Mouse (Mus musculus): ENCODE measurements at regions not wholly inside any gene's neighbourhood (a gene's known extent, or its start where the extent isn't known, plus 50 kb on each side); places are given as distances from the start of the nearest gene placed in this dataset.
"Not testable (repeated sequence)": the region's sequence is repeated elsewhere in the genome, so short reads cannot be mapped to it uniquely, and the experiment has no call there.

DNA sequence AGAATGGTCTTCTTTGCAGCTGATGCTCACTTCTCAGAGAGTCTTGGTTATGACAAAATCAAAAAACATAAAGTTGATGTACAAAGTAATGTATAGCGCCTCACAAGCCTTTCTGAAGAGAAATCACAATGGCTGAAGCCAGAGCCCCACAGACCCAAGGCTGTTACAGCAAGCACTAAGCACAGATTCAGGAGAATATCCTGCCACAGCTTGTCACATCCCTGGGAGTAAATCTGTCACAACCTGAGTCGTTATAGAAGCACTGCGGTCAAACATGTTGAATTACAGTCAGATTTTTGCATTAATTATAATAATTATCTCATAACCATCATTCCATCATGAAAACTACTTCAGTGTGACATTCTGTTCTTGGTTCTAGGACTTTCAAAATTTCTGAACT, 825.7 kb downstream of the 1700064H15Rik start:
- Histone ChIP-seq H3K27ac (ENCODE audit: low read length) (no peak overlapping the region), H3K9ac (ENCODE audit: low read length) (no peak overlapping the region), H3K27me3 (ENCODE audit: control insufficient read depth, insufficient read depth, low read length) (no peaks in the 10 kb centered on the region), H3K4me1 (ENCODE audit: control insufficient read depth, insufficient read depth, low read length) (no peaks in the 10 kb centered on the region), H3K36me3 (ENCODE audit: control insufficient read depth, insufficient read depth, low read length) (no peaks in the 10 kb centered on the region), H3K4me2 (ENCODE audit: low read depth, low read length) (no peak overlapping the region), H3K4me3 (replicated peaks; ENCODE audit: low read length) (no peak overlapping the region), H3K9me3 (replicated peaks; ENCODE audit: control insufficient read depth, low read length) (no peaks in the 10 kb centered on the region)
- ATAC-seq (ENCODE audit: insufficient read depth, low FRiP score) = no peak
- WGBS = 74% methylated on average over 3 of the region's 3 CpGs

DNA sequence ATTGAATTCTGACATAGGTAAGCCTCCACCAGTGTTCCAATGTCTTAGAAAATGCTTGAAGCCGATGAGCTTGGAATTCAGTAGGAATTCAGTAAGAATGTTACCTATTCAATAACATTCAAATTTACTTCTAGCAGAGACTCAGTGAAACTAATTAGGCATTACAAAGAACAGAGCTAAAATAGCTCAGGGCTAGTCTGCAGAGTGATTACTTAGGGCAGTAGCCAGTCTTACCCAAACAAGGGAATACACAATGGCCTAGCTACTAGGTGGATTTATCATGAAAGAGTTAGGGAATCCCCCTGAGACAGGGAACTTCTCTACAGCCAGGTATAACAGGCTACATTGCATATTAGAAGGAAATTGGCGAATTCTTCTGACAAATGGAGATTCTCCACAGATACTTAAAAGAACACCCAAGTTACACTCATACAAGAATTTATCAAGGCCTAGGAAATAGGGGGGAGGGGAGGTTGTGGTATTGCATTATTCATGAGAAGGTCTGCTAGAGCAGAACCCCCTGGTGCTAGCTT, 799.6 kb downstream of the 1700064H15Rik start:
- not testable (repeated sequence) for H3K27ac ChIP-seq (ENCODE audit: low read length); H3K9me3 ChIP-seq (replicated peaks; ENCODE audit: control insufficient read depth, low read length); H3K4me1 ChIP-seq (ENCODE audit: control insufficient read depth, insufficient read depth, low read length); H3K4me2 ChIP-seq (ENCODE audit: low read depth, low read length); H3K27me3 ChIP-seq (ENCODE audit: control insufficient read depth, insufficient read depth, low read length); H3K9ac ChIP-seq (ENCODE audit: low read length); H3K36me3 ChIP-seq (ENCODE audit: control insufficient read depth, insufficient read depth, low read length); H3K4me3 ChIP-seq (replicated peaks; ENCODE audit: low read length); ATAC-seq (ENCODE audit: insufficient read depth, low FRiP score)
- 40% methylated on average over 2 of the region's 2 CpGs for WGBS

DNA sequence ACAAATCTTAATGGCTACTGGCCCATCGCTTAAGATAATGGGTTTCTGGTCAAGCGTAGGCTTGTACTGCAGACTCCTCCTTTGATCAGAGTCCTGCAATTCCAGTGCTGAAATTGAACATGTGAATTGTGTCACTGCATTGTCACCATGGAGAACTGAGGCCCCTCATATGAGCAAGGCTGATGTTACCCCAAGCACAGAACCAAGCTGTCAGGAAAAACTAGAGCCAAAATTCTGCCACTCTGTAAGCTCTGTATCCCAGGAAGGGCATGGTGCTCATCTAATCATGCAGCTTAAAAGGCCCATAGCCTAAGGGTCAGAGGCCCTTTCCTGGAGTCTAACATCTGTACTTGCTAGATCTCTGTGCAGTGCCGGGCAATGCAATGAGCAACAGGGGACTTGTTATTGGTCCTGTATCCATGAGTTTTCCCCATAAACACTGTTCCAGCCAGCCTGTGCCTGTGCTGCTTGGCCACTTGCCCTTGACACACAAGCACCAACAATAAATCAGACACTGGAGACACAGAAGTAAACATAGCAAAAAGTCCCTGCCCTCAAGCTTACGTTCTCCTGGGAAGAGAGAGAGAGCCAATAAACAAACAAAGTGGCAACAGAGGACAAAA, 760.2 kb downstream of the 1700064H15Rik start:
- Histone ChIP-seq H3K4me1 (ENCODE audit: control insufficient read depth, insufficient read depth, low read length) (peaks cover 4% of the 10 kb centered on the region; the same call in 1 of the 2 replicates), H3K9me3 (replicated peaks; ENCODE audit: control insufficient read depth, low read length) (no peaks in the 10 kb centered on the region), H3K4me3 (replicated peaks; ENCODE audit: low read length) (no peak overlapping the region), H3K36me3 (ENCODE audit: control insufficient read depth, insufficient read depth, low read length) (no peaks in the 10 kb centered on the region), H3K4me2 (ENCODE audit: low read depth, low read length) (no peak overlapping the region), H3K27me3 (ENCODE audit: control insufficient read depth, insufficient read depth, low read length) (no peaks in the 10 kb centered on the region), H3K27ac (ENCODE audit: low read length) (peak overlapping the region; percentile 29; the same call in 1 of the 2 replicates), H3K9ac (ENCODE audit: low read length) (no peak overlapping the region)
- peak; percentile 62; the same call in 1 of the 2 replicates for ATAC-seq (ENCODE audit: insufficient read depth, low FRiP score)
- 40% methylated on average over 4 of the region's 4 CpGs for WGBS

DNA sequence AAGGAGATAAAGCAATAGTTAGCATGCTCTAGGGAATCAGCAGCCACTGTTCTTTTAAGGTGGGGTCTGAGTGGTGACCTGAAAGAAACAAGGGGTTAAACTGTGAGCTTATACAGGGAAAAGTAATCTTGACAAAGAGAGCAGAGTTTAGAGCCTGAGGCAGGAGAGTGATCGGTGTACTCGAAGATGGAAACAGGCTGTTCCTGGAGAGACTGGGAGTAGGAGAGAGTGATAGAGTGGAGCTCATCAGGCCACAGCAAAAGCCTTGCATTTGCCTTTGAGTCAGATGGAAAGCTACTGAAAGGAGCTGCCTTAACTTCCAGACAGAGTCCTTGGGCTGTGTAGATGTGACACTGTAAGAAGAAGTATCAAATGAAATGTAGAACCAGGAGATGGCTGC, 759.7 kb downstream of the 1700064H15Rik start:
- Histone ChIP-seq H3K27ac (ENCODE audit: low read length) (peak overlapping the region; percentile 56; the same call in 1 of the 2 replicates), H3K4me3 (replicated peaks; ENCODE audit: low read length) (no peak overlapping the region), H3K9ac (ENCODE audit: low read length) (no peak overlapping the region), H3K27me3 (ENCODE audit: control insufficient read depth, insufficient read depth, low read length) (no peaks in the 10 kb centered on the region), H3K4me2 (ENCODE audit: low read depth, low read length) (no peak overlapping the region), H3K4me1 (ENCODE audit: control insufficient read depth, insufficient read depth, low read length) (peaks cover 4% of the 10 kb centered on the region; the same call in 1 of the 2 replicates), H3K9me3 (replicated peaks; ENCODE audit: control insufficient read depth, low read length) (no peaks in the 10 kb centered on the region), H3K36me3 (ENCODE audit: control insufficient read depth, insufficient read depth, low read length) (no peaks in the 10 kb centered on the region)
- no peak for ATAC-seq (ENCODE audit: insufficient read depth, low FRiP score)
- WGBS = 30% methylated on average over 2 of the region's 2 CpGs

DNA sequence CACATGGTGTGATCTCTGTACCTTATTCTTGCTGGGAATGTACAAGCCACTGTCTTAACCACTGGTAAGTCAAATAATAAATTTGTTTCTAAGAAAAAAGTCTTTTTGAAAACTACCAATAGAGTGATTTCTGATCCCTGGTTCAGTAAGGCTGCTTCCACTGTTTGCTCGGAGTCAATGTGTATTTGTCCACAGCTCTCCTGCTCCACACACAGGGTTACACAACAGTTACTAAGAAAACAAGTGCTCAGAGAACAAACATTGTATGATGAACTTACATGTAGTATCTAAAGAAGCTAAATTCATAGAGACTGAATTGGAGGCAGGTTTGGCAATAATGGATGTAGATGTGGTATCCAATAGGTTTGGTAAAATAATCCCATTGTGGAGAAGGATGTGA, 751.4 kb downstream of the 1700064H15Rik start:
- H3K4me1 ChIP-seq (ENCODE audit: control insufficient read depth, insufficient read depth, low read length) = no peaks in the 10 kb centered on the region
- H3K9me3 ChIP-seq (replicated peaks; ENCODE audit: control insufficient read depth, low read length) = no peaks in the 10 kb centered on the region

DNA sequence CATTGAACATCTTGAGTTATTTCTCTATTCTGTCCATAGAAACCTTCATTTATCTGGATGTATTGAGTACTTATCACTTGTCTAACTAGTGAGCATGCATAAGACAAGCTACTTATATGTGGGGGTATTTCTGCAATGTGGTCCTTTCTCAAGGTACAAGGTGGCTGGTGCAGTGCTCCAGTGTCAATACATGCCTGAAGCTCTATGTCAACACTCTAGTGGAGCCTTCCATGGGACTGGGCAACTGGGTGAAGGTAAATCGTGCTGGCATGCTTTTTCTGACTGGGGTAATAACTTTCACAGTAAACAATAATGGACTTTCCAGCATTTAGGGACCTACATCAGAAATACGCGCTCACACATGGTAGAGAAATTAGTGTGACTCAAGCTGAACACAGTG, 750.9 kb downstream of the 1700064H15Rik start:
- ATAC-seq (ENCODE audit: insufficient read depth, low FRiP score) = no peak

More for the DNA sequence above, 751.4 kb downstream of the 1700064H15Rik start:
- Histone ChIP-seq H3K9ac (ENCODE audit: low read length) (no peak overlapping the region), H3K27me3 (ENCODE audit: control insufficient read depth, insufficient read depth, low read length) (no peaks in the 10 kb centered on the region), H3K4me2 (ENCODE audit: low read depth, low read length) (no peak overlapping the region), H3K27ac (ENCODE audit: low read length) (no peak overlapping the region), H3K4me3 (replicated peaks; ENCODE audit: low read length) (no peak overlapping the region), H3K36me3 (ENCODE audit: control insufficient read depth, insufficient read depth, low read length) (no peaks in the 10 kb centered on the region)
- WGBS = 72% methylated on average over 1 of the region's 1 CpGs
- ATAC-seq (ENCODE audit: insufficient read depth, low FRiP score) = no peak

DNA sequence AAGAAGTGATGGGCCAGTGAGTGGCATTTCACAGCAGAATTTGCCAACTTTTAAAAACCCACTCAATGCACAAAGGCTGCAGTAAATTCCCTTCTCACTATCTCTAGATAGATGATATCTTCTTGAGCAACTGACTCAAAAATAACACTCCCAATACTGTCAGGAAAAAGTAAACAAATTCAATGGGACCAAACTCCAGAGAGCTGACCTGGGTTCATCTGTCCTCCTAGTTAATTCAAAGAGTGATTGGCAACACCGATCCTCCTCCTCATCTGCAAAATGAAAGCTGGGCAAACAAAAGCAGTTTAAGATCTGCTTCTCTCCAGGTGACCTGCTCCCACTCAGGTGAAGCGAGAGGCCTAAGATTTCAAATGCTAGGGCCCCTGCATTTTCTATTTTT, 747.3 kb downstream of the 1700064H15Rik start:
- Histone ChIP-seq H3K4me2 (ENCODE audit: low read depth, low read length) (no peak overlapping the region), H3K4me1 (ENCODE audit: control insufficient read depth, insufficient read depth, low read length) (no peaks in the 10 kb centered on the region), H3K4me3 (replicated peaks; ENCODE audit: low read length) (no peak overlapping the region), H3K27me3 (ENCODE audit: control insufficient read depth, insufficient read depth, low read length) (no peaks in the 10 kb centered on the region), H3K36me3 (ENCODE audit: control insufficient read depth, insufficient read depth, low read length) (no peaks in the 10 kb centered on the region), H3K27ac (ENCODE audit: low read length) (no peak overlapping the region), H3K9me3 (replicated peaks; ENCODE audit: control insufficient read depth, low read length) (no peaks in the 10 kb centered on the region), H3K9ac (ENCODE audit: low read length) (no peak overlapping the region)
- 49% methylated on average over 2 of the region's 2 CpGs for WGBS
- no peak for ATAC-seq (ENCODE audit: insufficient read depth, low FRiP score)

More for the DNA sequence above, 750.9 kb downstream of the 1700064H15Rik start:
- Histone ChIP-seq H3K36me3 (ENCODE audit: control insufficient read depth, insufficient read depth, low read length) (no peaks in the 10 kb centered on the region), H3K9ac (ENCODE audit: low read length) (no peak overlapping the region), H3K4me1 (ENCODE audit: control insufficient read depth, insufficient read depth, low read length) (no peaks in the 10 kb centered on the region), H3K27me3 (ENCODE audit: control insufficient read depth, insufficient read depth, low read length) (no peaks in the 10 kb centered on the region), H3K27ac (ENCODE audit: low read length) (no peak overlapping the region), H3K4me2 (ENCODE audit: low read depth, low read length) (no peak overlapping the region), H3K9me3 (replicated peaks; ENCODE audit: control insufficient read depth, low read length) (no peaks in the 10 kb centered on the region), H3K4me3 (replicated peaks; ENCODE audit: low read length) (no peak overlapping the region)
- 79% methylated on average over 3 of the region's 3 CpGs for WGBS

DNA sequence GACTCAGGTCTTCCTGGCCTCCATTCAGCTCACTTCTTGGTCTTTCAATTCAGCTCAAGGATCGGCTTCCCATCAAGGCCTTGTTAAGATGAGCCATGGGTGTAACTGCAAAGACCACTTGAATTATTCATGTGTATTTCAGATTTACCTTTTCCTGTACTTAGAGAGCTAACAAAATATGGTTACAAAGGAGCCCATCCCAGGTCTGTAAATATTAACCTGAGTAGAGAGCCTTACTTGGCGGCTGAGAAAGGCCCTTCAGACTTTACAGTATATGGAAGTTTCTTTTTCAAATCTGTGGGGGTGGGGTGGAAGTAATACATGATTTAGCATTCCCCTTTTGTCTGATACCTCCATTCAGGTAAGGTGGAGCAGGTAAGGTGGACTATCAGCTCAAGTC, 735.7 kb downstream of the 1700064H15Rik start:
- no peaks in the 10 kb centered on the region for H3K9me3 ChIP-seq (replicated peaks; ENCODE audit: control insufficient read depth, low read length)
- 71% methylated on average over 2 of the region's 2 CpGs for WGBS
- no peak overlapping the region for H3K9ac ChIP-seq (ENCODE audit: low read length)
- no peak overlapping the region for H3K4me2 ChIP-seq (ENCODE audit: low read depth, low read length)
- no peak overlapping the region for H3K4me3 ChIP-seq (replicated peaks; ENCODE audit: low read length)
- H3K36me3 ChIP-seq (ENCODE audit: control insufficient read depth, insufficient read depth, low read length) = no peaks in the 10 kb centered on the region
- no peaks in the 10 kb centered on the region for H3K27me3 ChIP-seq (ENCODE audit: control insufficient read depth, insufficient read depth, low read length)
- no peak overlapping the region for H3K27ac ChIP-seq (ENCODE audit: low read length)
- ATAC-seq (ENCODE audit: insufficient read depth, low FRiP score) = 0 out of 2 replicates have a peak, but pooled peaks have one; percentile 7
- H3K4me1 ChIP-seq (ENCODE audit: control insufficient read depth, insufficient read depth, low read length) = no peaks in the 10 kb centered on the region

DNA sequence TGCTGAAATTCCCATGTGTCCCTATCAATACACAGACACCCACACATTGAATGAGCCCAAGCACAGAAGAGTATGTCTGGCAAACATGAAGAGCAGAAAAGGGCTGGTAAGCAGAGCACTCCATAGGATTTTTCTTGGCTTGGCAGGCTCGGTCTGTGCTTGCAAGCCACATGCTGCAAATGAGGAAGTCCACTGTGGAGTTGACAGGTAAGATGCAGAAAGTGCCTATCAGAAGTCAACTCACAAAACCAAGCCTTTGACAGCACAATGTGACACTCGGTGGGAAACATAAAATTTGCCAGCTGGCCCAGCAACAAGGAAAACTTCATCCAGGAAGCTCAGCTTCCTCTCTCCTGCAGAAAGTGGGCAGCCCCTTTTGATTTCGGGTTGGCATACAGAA, 722.7 kb downstream of the 1700064H15Rik start:
- H3K4me1 ChIP-seq (ENCODE audit: control insufficient read depth, insufficient read depth, low read length) = no peaks in the 10 kb centered on the region
- no peak for ATAC-seq (ENCODE audit: insufficient read depth, low FRiP score)
- no peaks in the 10 kb centered on the region for H3K9me3 ChIP-seq (replicated peaks; ENCODE audit: control insufficient read depth, low read length)
- no peak overlapping the region for H3K9ac ChIP-seq (ENCODE audit: low read length)
- no peaks in the 10 kb centered on the region for H3K36me3 ChIP-seq (ENCODE audit: control insufficient read depth, insufficient read depth, low read length)
- no peak overlapping the region for H3K4me3 ChIP-seq (replicated peaks; ENCODE audit: low read length)
- 44% methylated on average over 3 of the region's 3 CpGs for WGBS
- H3K27ac ChIP-seq (ENCODE audit: low read length) = no peak overlapping the region
- H3K27me3 ChIP-seq (ENCODE audit: control insufficient read depth, insufficient read depth, low read length) = no peaks in the 10 kb centered on the region
- H3K4me2 ChIP-seq (ENCODE audit: low read depth, low read length) = no peak overlapping the region

Data from stomach, embryonic 16.5 days (tissue).